Mouse (Mus musculus): ENCODE measurements around the gene Cdc5l.
A peak's percentile ranks its signal among the peaks of the same experiment; 100 is the strongest.
"Not testable (repeated sequence)": the region's sequence is repeated elsewhere in the genome, so short reads cannot be mapped to it uniquely, and the experiment has no call there.

The Cdc5l gene

DNA sequence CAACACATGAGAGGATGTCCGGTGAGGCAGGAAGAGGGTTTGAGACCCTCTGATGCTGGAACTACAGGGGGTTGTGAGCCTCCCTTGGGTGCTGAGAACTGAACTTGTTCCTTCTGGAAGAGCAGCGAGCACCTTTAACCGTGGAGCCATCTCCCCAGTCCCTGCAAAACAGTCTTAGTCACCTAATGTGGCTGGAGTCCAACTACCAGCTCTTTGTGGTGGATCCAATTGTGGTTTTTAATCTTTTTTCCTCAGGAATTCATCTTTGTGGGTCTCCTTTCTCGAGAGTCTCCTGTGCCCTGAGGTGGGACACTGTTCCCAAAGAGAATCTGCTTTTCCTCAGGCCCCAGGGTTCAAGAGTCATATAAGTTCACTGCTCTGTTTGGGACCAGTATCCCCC is 12.4 kb upstream of the Cdc5l start:
- no peak for DNase-seq (ENCODE audit: low read depth, low spot score)

DNA sequence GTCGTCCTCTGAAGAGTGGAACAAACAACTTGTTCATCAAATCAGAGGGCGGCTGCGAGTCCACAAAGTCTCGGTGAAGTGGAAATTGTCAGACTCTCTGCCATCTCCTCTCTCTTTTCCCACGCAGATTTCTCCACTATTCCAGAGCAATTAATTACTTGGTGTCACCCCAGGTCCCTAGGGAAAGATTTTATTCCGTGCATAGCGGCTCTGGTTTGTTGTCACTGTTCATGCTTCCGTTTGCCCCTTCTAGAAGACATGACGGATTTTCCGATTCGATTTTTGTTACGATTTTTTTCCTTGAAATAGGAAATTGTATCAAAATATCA is 689 bp upstream of the Cdc5l start:
- DNase-seq (ENCODE audit: low read depth, low spot score) = peak; percentile 3

DNA sequence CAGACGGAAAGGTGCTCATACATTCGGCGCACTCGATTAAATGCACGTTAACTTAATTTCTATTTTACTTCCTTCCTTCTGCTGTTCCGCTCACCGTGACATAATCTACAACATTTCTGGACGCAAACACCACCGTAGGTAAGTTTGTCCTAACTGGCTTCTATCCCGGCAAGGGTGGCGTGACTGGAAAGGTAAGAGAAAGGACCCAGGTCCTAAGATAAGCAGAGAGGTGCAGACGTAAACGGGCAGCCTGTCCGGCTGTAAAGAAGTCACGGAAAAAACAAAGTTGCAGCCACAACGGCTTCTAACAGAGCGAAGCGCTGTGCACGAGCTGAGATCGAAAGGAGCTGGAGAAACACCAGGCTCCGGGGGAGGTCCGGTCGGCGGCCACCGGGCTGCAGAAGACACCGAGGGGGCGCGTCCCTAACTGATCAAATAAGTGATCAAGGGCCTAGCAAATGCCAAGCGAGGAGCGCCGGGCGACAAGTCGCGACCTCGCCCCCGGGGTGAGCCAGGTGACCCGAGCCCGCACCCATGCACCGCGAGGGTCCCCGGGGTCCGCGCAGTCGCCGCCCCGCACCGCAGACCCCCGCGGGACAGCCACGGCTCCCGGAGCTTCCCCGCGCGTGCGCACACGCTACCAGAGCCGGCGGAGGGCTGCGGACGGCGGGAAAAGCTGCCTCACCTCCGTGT is 685 bp downstream of the Cdc5l start:
- DNase-seq (ENCODE audit: low read depth, low spot score) = no peak

DNA sequence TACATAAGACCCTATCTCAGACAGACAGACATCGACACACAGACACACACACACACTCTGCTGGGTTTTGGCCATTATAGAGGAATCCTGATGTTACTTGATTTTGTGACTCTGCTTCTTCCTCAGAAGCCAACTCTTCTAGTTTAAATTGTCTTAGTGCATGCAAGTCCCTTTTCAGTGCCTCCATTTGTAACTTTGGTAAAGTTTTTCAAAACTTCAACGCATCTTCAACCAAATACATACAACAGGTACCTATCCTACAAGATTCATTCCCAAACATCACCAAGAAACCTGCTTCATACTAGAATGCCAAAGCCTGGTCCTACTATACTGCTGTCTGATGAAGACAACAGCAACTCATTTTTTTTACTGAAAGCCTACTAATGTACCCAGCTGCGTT is 1.5 kb downstream of the Cdc5l start:
- DNase-seq (ENCODE audit: low read depth, low spot score) = no peak

DNA sequence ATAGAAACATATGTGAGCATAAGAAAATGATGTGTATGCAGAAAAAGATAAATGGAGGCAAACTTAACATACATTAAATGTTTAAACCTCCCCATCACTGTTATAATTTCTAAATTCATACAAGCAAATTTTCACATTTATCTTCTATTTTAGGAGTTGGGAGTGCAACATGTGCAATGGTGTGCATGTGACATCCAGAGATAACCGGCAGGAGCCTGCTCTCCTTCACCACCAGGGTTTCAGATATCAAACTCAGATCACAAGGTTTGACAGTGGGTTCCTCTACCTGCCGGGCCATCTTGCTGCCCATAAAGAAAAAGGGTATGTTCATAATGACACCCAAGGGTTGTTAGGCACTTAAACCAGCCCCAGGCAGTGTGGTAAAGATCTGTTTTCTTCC is 16.1 kb downstream of the Cdc5l start:
- DNase-seq (ENCODE audit: low read depth, low spot score) = no peak

DNA sequence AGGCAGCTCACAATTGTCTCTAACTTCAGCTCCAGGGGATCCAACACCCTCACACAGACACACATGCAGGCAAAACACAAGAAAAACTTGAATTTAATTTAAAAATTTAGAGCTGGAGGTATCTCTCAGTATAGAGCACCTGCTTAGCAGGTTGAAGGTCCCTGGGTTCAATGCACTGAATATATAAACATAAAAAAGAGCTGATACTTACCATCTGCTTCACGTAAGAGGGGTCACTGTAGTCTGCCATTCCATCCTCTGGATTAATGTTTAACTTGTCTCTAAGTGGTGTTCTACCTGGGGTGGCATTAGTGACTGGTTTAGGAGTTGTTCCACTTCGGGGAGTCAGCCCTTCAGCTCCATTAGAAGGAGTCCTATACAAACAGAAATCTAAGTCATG is 21.9 kb downstream of the Cdc5l start:
- DNase-seq (ENCODE audit: low read depth, low spot score) = not testable (repeated sequence)

DNA sequence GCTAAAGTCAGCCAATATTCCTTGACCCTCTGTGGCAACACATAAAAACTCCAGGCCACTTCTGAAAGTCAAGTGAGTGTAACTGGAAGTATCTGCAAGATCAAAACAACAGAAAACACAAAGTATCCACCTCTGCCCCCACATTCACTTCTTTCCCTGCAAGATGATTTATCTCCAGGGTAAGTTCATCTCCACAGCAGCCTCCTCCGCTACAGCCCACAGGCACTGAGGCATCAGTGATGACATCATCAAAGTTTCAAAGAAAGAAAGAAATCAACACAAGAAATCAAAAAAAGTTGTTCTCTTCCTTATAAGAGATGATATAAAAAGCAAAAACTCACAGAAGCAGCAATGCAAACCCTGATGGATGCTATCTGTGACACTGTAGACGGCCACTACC is 24.8 kb downstream of the Cdc5l start:
- DNase-seq (ENCODE audit: low read depth, low spot score) = no peak

- DNase-seq (ENCODE audit: low read depth, low spot score) = no peak
Observed at GRCm38 (mm10) chr17:45406281-45406680, 27.3 kb downstream of the Cdc5l start.

GRCm38 (mm10) chr17:45403207-45403606 is 30.3 kb downstream of the Cdc5l start:
- peak; percentile 50 for DNase-seq (ENCODE audit: low read depth, low spot score)

GRCm38 (mm10) chr17:45402601-45403000 is 30.9 kb downstream of the Cdc5l start:
- DNase-seq (ENCODE audit: low read depth, low spot score) = no peak

GRCm38 (mm10) chr17:45402126-45402525 is 31.4 kb downstream of the Cdc5l start:
- DNase-seq (ENCODE audit: low read depth, low spot score) = no peak

DNA sequence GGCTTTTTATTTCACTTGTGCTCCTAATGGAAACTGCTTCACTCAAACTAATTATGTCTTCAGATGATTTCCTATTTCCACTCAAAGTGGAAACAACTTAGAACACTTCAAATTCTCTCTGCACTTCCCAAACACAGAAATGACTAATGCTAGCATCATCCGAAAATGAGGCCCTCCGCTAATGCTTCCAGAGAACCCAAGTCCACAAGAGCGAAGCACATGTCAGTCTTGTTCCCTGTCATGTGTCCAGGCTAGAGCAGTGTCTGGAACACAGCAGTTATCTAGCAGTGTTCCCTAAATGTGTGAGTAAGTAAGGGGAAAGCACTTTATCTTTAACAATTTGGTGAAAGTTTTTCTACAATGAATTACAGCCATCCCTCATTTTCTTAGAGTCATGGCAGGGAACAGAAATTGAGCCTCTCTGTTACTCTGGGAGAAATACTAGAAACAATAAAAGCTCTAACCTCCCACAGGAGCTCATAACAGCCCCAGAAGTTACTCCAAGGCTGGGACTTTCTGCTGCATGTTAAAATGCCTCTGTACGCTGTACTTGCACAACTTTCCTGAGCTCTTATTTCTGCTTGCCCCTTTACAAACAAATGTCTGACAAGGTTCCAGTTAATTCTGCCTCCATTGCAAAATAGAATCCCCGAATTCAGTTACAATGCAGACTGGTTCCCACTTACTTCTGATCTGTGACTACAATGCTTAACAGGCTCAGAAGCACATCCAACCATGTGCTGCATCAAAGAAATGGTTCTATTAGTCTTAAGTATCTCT is 32.2 kb downstream of the Cdc5l start:
- no peak for DNase-seq (ENCODE audit: low read depth, low spot score)

- no peak for DNase-seq (ENCODE audit: low read depth, low spot score)
Observed at GRCm38 (mm10) chr17:45398021-45398420, 35.5 kb downstream of the Cdc5l start.

DNA sequence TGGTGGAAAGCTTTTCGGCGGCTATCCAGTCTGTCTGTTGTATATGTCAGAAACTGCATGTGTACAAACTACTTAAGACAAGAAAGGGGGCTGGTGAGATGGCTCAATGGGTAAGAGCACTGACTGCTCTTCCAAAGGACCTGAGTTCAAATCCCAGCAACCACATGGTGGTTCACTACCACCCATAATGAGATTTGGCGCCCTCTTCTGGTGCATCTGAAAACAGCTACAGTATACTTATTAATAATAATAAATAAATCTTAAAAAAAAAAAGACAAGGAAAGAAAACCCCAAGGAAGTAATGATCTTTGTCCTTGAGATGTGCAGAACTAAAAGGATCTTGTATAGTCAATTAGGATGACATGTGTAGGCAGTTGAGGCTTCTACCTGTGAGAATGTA is 36.0 kb downstream of the Cdc5l start:
- no peak for DNase-seq (ENCODE audit: low read depth, low spot score)

DNA sequence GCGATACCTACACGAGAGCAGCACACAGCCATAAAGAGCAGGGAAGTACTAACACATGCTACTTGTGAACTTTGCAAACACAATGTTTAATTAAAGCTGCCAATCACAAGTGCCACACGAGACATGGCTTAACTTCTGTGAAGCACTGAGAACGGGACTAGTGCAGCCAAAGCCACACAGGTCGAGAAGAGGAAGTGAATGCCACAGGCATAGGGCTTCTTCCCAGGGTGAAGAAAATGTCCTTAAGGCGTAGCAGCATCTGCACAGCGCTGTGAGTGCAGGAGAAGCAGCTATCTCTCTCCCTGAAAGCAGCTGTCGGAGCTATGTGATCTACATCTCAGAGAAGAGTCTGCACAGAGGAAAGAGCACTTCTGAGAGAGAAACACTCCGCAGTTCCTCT is 38.9 kb downstream of the Cdc5l start:
- DNase-seq (ENCODE audit: low read depth, low spot score) = no peak

DNA sequence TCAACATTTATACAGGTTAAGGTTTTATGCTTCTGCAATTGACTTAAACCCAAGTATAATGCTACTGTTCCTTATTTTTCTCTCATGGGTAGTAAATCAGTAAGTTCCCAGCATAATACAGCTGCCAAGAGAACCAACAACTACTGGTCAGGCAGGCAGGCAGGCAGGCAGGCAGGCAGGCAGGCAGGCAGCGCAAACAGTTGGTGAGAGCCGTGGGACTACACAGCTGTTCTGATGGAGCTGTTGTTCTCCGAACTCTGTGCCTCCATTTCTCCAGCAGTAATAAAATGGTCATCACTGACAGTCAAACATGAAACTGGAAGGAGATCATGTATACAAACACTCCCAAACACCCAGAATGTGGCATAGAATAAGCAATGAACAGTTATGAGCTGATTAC is 39.8 kb downstream of the Cdc5l start:
- no peak for DNase-seq (ENCODE audit: low read depth, low spot score)

DNA sequence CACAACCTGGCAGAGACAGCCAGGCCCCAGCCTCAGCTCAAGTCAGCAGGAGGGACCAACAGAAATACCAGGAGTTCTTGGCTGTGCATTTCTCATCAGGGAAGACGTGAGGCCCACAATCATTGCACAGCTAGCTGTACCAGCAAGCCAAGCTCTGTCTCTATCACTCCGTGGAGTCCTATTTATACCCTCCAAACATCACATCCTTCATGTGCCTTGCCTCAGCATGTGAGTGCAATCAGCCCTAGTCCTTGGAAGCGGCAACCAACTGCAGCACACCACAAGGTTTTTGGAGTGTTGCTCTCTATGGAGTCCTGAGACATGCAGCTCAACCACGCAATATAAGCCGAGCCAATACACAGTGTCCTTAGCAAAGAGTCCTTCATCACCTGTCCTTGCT is 43.6 kb downstream of the Cdc5l start:
- no peak for DNase-seq (ENCODE audit: low read depth, low spot score)

DNA sequence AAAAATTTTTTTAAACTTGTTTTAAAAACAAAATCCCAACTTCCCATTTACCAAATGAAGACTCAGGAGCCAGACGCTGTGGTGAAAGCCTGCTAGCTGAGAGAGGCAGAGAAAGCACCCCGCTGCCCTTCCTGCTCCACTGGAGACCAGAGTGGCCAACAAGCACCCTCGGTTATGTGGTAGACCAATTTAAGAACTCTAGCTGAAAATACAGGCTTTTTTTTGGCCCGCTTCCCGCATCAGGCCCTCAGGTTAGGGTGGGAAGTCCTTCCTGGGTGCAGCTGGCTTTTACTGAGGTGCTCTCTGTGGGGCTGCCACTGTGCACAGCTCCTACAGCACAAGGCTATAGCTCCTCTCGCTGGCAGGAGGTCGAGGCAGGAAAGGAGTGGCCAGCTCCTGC is 46.6 kb downstream of the Cdc5l start:
- no peak for DNase-seq (ENCODE audit: low read depth, low spot score)

DNA sequence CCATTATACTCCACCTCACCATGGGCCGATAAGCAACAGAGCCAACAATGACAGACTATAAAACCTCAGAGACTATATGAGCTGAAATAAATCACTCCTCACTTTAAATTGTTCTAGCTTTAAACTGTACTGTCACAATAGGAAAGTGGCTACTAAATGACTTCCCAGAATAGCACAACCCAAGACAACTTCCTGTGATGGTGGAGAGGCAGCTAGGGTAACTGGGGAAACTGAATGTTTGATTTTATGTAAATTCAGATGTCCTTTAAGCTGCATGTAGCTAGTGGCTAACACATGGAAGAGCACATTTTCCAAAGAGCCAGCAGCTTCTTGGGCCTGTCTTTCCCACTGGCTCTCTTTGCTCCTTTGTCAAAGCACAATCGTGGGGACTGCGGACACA is 50.2 kb downstream of the Cdc5l start:
- no peak for DNase-seq (ENCODE audit: low read depth, low spot score)

DNA sequence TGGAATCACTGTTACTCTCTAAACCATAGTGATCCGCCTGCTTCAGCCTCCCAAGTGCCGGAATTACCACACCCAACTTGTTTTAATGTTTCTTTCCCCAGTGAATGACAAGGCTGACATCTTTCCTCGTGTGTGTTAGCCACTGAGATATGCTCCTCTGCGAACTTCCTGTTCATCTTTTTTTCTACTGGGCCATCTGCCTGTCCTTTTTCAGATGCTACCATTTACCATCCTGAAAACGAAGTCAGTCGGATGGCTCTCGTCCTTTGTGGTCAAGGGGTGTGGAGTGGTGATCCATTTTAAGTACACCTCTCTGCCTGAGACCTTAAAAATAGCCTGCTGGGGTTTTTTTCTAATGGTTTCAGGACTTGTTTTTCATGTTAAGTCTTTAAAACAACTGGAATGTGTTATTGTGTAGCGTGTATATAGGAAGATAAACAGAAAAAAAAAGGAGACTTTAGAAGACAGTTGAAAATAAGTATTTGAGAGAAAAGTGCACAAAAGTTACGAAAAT is 54.2 kb downstream of the Cdc5l start:
- DNase-seq (ENCODE audit: low read depth, low spot score) = no peak

DNA sequence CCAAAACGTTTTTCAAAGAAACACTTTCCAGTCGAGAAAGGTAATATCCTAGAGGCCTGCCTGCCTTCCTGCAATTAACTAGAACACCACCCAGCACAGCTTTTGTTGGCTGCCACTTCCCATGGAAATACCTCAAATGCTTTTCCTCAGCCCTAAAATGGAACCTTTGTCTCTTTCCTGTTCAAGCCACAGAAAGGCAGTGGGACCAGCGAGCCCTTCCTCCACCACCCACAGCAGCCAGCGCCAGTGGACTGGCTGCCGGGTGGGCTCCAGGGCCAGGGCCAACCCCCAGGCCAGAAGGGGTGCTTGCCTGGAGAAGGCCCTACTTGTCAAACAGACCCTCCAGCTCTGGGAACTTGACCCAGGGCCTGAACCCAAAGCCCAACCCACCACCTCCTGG is 56.2 kb downstream of the Cdc5l start:
- DNase-seq (ENCODE audit: low read depth, low spot score) = no peak

DNA sequence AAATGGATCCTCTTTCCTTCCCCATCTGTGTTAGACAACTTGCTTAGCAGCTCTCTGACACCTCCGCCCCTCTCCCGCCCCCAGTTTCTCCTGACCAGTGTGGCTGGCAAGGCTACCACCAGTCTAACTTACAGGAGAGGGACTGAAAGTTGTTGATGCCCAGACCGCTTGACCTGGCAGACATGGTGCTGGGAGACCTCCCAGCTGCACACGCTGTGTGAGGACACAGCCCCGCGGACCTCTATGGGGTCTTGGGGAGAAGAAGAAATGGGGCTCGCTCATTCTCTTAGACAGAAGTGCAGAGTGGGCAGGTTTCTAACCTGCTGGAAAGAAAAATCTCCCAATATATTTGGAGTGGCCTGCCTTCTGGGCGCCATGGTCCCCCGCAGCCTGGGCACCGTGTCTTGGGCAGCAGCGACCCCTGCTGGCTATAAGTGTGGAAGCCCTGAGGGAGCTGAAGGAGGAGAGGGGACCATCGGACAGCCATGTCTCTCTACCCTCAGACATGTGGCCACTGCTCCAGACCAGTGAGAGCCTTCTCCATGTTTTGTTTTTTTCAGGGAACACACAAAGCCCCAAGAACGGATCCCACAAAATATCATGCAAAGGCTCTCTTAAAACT is 59.4 kb downstream of the Cdc5l start:
- DNase-seq (ENCODE audit: low read depth, low spot score) = peak; percentile 67

DNA sequence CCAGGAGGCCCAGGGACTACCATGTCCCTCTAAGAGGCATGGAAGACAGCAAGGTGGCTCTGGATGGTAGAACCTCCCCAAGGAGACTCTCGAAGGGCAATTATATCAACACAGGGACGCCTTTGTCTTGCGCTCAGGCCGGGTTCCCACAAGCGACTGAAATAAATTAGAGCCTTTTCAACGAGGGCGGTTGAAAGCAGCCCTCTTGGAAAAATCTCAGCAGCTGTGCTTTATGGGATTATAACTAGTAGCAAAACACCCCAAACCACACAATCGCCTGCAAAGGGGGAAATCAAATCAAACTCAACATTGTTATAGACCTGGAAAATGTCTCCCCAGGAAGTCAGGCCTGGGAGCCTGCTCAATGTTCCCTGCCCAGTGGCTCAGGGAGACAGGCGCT is 62.5 kb downstream of the Cdc5l start:
- DNase-seq (ENCODE audit: low read depth, low spot score) = no peak
